Mouse (Mus musculus) neutrophil, adult 5-6 weeks (primary cell): ENCODE data around the gene Dock10. TPM values are rescaled to one million over a fixed set of nuclear protein-coding genes. Genes with fewer than 3 reads are reported as not detected.

Source experiments
- ATAC-seq: fragments of 151-379, 151-347 bp; 2 replicates; pipeline ENCODE4 v1.8.0; 2017; ENCODE audit warnings: mild to moderate bottlenecking, moderate TSS enrichment; ENCODE audit not compliant: insufficient number of reproducible peaks, poor library complexity, low FRiP score, severe bottlenecking; ENCODE audit errors: extremely low read depth
- total RNA-seq: library from RNA; stranded (forward); fragments of 200-1000 nt; gene quantifications from 2 replicates; pipeline ENCODE4 v1.2.3, GENCODE M21; 2017

Dock10 gene
- total RNA-seq, 1 experiment from 2014 or later: 186 TPM

GRCm38 (mm10) chr1:80665761-80666160 lies 92.6 kb downstream of the Dock10 start:
- peak; percentile 24; the same call in 1 of the 2 replicates for ATAC-seq

- peak; percentile 96 for ATAC-seq
These were observed 93.2 kb downstream of the Dock10 start for GRCm38 (mm10) chr1:80665161-80665560.

GRCm38 (mm10) chr1:80661506-80662402 lies 96.6 kb downstream of the Dock10 start:
- no peak for ATAC-seq

DNA sequence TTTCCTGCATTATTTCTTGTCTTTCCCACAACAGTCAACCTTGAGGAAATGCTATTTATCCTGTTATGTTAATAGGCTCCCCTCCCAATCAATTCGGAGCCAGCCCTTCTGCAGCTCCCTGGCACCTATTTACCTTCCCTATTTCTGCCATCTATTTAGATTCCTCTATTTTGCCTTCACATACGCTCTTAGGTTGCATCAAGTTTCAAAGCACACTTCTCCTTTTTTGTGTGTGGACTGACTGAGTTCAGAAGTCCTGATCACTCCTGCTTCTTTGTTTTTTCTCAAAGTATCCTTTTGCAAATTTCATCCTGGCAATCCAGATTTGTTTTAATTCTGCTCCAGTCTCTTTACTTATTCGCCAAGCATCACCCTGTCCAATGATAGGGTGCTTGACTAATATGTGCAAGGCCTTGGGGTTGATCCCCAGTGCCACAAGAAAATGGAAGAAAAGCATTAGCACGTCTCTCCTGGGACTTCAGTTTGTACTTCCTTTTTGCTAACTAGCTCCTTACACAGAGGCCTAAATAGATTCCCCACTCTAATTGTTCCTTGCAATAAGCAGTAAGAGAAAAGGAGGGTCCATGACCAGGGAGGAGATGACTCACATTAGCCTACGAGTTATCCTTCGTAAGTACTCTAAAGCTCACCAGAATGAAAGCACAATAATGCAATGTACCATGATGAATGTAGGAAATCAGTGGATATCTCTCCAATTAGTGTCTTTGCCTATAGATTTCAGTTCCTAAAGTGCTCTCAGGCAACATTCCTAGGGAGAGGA lies 98.7 kb downstream of the Dock10 start:
- ATAC-seq: peak; percentile 81; the same call in 1 of the 2 replicates

DNA sequence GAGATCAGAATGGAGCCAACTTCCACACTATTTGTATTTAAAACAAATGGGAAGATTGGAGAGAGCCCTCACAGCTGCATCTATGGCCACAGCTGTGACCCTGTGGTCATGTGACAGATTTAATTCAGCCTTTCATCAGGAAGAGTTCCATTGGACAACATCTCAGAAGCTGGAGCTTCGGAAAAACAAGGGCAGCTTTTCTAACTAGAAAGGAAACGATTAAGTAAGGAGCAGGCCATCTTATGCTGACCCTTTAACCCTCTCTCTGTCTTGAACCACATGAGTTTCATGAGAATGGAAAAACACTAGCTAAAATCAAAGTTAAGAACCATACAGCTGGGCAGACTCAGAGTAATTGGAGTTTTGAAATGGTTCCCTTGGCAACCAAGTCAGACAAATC lies 101.9 kb downstream of the Dock10 start:
- ATAC-seq: no peak

DNA sequence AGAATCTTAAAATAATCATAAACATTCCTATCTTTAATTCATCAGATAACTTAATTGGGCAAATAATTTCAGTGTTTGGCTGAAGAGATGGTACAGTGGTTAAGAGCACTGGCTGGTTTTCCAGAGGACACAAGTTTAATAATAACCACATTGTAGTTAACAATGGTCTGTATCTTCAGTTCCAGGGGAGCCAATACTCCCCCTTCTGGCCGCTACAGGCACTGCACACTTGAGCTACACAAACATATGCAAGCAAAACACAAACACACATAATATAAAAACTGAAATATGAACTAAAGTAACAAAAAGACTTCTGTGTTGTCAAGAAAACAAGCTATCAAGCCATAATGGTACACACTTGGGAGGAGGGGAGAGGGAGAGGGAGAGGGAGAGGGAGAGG lies 102.5 kb downstream of the Dock10 start:
- no peak for ATAC-seq

GRCm38 (mm10) chr1:80655195-80655594 lies 103.1 kb downstream of the Dock10 start:
- no peak for ATAC-seq

DNA sequence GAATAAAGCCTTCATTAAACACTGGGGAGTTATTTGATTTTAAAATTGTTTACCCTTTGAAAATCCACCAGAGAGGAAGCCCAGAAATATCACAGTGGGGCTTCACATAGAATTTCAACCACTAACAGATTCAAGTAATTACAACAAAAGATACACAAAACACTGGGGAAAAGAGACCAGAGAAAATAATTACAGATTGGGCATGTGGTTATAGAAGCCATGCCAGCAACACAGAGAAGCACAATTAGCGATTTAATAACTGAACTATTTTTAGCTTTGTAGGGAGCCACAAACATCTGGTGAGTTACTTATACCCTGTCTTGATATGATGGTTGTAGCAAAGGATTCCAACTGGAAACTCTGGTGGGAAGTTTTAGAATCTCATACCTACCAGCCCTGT lies 104.2 kb downstream of the Dock10 start:
- no peak for ATAC-seq

DNA sequence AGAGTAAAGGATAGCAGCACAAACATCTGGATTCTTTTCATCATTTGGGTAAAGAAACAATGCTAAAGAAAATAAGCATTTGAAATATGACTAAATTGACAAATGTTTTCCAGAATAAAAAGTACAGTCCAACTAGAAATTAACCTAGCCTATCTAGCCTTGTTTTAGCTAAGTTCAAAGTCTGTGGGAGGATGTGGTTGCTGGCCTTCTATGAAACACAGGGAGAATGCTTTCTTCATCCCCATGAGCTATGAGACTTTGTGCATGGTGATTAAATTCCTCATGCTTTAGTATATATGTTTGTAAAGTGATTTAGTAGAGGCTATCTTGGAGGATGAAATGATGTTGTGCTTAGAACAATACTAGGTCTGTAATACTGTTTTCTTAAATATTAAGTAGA lies 105.5 kb downstream of the Dock10 start:
- ATAC-seq: no peak

GRCm38 (mm10) chr1:80652083-80652482 lies 106.2 kb downstream of the Dock10 start:
- ATAC-seq: no peak

- 0 out of 2 replicates have a peak, but pooled peaks have one; percentile 26 for ATAC-seq
These were observed 111.7 kb downstream of the Dock10 start for GRCm38 (mm10) chr1:80646602-80647001.

GRCm38 (mm10) chr1:80643866-80644451 lies 114.4 kb downstream of the Dock10 start:
- no peak for ATAC-seq

DNA sequence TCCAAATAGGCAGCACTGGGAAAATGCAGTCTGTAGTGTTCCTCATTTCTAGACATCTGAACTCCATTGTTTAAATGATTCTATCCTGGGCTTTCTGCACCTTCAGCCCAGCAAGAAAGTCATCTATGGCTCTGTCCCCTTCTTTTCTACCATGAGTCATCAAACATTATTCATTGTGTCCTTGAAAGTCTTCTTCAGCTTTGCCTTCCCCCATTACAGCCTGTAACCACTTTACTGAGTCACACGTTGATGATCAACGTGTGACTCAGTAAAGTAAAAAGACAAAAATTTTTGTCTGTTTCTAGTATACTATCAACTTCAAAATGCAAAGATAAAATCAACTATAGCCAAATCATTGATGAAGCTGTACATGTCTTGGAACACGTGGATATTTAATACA lies 116.5 kb downstream of the Dock10 start:
- ATAC-seq: no peak

GRCm38 (mm10) chr1:80641288-80641687 lies 117.0 kb downstream of the Dock10 start:
- ATAC-seq: no peak

DNA sequence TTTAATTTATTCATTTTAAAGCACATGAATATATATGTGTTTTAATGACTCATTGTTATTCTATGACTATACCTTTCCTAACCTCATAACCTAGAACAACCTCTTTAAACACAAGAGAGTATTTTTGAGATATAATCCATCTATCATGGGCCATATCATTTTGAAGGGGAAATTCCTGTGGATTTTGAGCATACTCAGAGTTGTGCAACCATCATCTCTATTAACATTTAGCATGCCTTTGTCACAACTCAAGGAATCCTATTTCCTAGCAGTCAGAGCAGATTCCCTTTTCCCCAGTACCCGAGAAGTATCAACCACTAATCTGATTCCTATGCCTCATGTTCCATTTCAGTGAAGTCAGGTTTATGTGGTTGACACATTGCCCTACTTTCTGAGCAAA lies 118.8 kb downstream of the Dock10 start:
- ATAC-seq: no peak

DNA sequence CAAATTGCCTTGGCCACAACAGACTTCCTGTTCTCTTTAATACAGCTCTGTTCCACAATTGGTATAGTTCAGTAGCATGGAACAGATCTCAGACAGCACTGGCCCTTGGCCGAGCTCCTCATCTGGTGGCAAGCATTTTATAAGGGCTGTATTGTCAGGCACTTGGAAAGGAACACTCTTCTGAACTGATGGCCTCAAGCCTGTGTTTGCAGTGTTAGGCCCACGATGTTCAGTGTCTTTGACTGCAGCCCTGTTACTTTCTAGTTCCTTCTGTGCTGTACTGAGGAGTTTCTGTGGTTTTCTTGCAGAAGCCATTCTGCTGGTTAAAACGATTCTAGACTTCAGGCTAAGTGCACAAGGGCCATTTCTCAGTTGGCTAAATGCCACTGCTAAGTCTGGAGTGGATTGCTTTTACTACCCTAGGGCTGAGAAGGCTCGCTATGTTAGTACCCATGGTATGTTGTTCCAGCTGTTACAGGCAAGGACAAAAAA lies 121.1 kb downstream of the Dock10 start:
- ATAC-seq: peak; percentile 60

DNA sequence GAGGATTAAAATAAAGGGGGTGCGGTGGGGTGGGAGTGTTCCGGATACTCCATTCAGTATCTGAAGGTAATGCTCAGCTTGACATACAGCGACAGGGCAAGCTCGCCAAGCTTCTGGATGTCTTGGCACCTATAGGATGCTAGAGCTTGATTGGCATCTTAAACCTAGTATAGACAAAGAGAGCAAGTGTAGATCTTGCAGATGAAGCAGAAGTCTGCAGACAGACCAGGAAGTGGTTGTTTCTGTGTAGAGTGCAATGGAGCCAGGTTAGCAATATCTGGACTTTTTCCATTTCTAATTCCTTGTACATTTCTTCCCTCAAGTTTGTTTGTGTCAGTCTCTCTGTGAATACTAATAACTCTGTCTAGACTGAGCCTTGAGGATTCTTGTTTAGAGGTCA lies 122.5 kb downstream of the Dock10 start:
- no peak for ATAC-seq

DNA sequence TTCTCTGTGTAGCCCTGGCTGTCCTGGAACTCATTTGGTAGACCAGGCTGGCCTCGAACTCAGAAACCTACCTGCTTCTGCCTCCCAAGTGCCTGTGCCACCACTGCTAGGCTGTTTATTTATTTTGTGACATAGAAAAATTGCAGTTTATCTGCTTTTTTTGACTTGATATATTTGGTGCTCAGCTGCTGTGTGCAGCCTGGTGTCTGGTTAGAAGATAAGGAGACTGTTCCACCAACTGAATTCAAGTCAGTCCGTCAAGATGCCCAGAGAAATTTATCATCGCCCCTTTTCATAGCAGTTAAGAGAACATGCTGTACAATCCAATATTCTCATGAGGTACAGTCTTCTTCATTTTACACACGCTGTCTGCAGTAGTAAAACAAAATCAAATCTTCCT lies 124.8 kb downstream of the Dock10 start:
- ATAC-seq: no peak
